Mouse (Mus musculus): Measurements from ENCODE around the gene Zfp119b. TPM values are rescaled to one million over a fixed set of nuclear protein-coding genes. Genes with fewer than 3 reads are reported as not detected.

The Zfp119b gene
- total and polyA plus RNA-seq, 3 experiments: 1.1 to 2.0 TPM; not detected in 1

GRCm38 (mm10) chr17:55958918-55959728 is 9.8 kb upstream of the Zfp119b start, which contains the start of gene Yju2 (continued):
- TF ChIP-seq NRF1 (IDR thresholded peaks at IDR 0.05; ENCODE audit: insufficient read depth, low read depth, low read length, poor library complexity, severe bottlenecking): peak; percentile 75
- no peak for TF ChIP-seq ZC3H11A (IDR thresholded peaks at IDR 0.05; ENCODE audit: low read depth, low read length)
- TF ChIP-seq MYC (IDR thresholded peaks at IDR 0.05; ENCODE audit: low read depth, low read length): peak; percentile 92
- TF ChIP-seq POLR2AphosphoS5 (IDR thresholded peaks at IDR 0.05; ENCODE audit: borderline replicate concordance, low read depth, low read length): no peak; the same call in 1 of the 2 replicates
- TF ChIP-seq MYB (IDR thresholded peaks at IDR 0.05; ENCODE audit: low read depth, low read length): no peak
- TF ChIP-seq RCOR1 (IDR thresholded peaks at IDR 0.05; ENCODE audit: low read depth, low read length): no peak; the same call in 1 of the 2 replicates
- no peak; the same call in 1 of the 2 replicates for TF ChIP-seq ZMIZ1 (IDR thresholded peaks at IDR 0.05; ENCODE audit: low read depth, low read length)
- TF ChIP-seq MXI1 (IDR thresholded peaks at IDR 0.05; ENCODE audit: low read depth, low read length): peak; percentile 78; the same call in 1 of the 2 replicates
- peak; percentile 47 to 93; a peak in 3 of 4 replicates for TF ChIP-seq POLR2A (IDR thresholded peaks at IDR 0.05; ENCODE audit: control insufficient read depth in 1 of 2, insufficient read depth in 1 of 2, low read depth in 1 of 2, low read length in 2 of 2, poor library complexity in 1 of 2)
- peak; percentile 96 for TF ChIP-seq TBP (IDR thresholded peaks at IDR 0.05; ENCODE audit: low read depth, low read length)
- TF ChIP-seq MEF2A (IDR thresholded peaks at IDR 0.05; ENCODE audit: extremely low read depth, insufficient replicate concordance, low read depth, low read length, poor library complexity, severe bottlenecking): no peak
- TF ChIP-seq CTCF (IDR thresholded peaks at IDR 0.05 in 2 of 3, conservative IDR thresholded peaks at IDR 0.05 in 1 of 3; ENCODE audit: control insufficient read depth in 1 of 3, insufficient read depth in 1 of 3, low read depth in 2 of 3, low read length in 3 of 3, poor library complexity in 1 of 3, severe bottlenecking in 1 of 3): no peak
- no peak for TF ChIP-seq BHLHE40 (IDR thresholded peaks at IDR 0.05; ENCODE audit: borderline replicate concordance, low read depth, low read length)
- TF ChIP-seq GABPA (IDR thresholded peaks at IDR 0.05; ENCODE audit: low read depth, low read length): no peak
- peak; percentile 62; the same call in 1 of the 2 replicates for TF ChIP-seq MAX (IDR thresholded peaks at IDR 0.05; ENCODE audit: low read length)
- no peak for TF ChIP-seq ETS1 (IDR thresholded peaks at IDR 0.05; ENCODE audit: low read depth, low read length)
- no peak for TF ChIP-seq UBTF (IDR thresholded peaks at IDR 0.05; ENCODE audit: borderline replicate concordance, insufficient read depth, low read depth, low read length)
- no peak for TF ChIP-seq ZKSCAN1 (IDR thresholded peaks at IDR 0.05; ENCODE audit: low read depth, low read length)
- TF ChIP-seq MAZ (IDR thresholded peaks at IDR 0.05; ENCODE audit: low read depth, low read length): 0 out of 2 replicates have a peak, but pooled peaks have one; percentile 18

- H3K79me2 ChIP-seq (ENCODE audit: control insufficient read depth, insufficient read depth, low read length, poor library complexity): peaks cover 10% of the 10 kb centered on the region
- H3K36me3 ChIP-seq (ENCODE audit: control insufficient read depth in 1 of 2, insufficient read depth in 2 of 2, low read length in 2 of 2): peaks cover 0 to 5% of the 10 kb centered on the region in 2 experiments; a peak in 1 of 4 replicates
- H3K4me1 ChIP-seq (ENCODE audit: control insufficient read depth in 1 of 2, insufficient read depth in 2 of 2, low read length in 2 of 2): peaks cover 6 to 15% of the 10 kb centered on the region in 2 experiments; a peak in 3 of 4 replicates
- TF ChIP-seq POLR2AphosphoS2 (IDR thresholded peaks at IDR 0.05; ENCODE audit: low read length) (no peak), MAFK (IDR thresholded peaks at IDR 0.05; ENCODE audit: borderline replicate concordance, low read depth, low read length) (no peak), ZC3H11A (IDR thresholded peaks at IDR 0.05; ENCODE audit: low read depth, low read length) (no peak), TCF12 (IDR thresholded peaks at IDR 0.05; ENCODE audit: low read depth, low read length) (no peak), TAL1 (IDR thresholded peaks at IDR 0.05; ENCODE audit: low read length) (no peak), USF2 (IDR thresholded peaks at IDR 0.05; ENCODE audit: borderline replicate concordance in 1 of 2, insufficient read depth in 1 of 2, low read depth in 1 of 2, low read length in 2 of 2) (no peak), UBTF (IDR thresholded peaks at IDR 0.05; ENCODE audit: borderline replicate concordance, insufficient read depth, low read depth, low read length) (no peak), MAZ (IDR thresholded peaks at IDR 0.05; ENCODE audit: low read depth, low read length) (no peak), GATA1 (IDR thresholded peaks at IDR 0.05; ENCODE audit: low read depth, low read length) (no peak), ZMIZ1 (IDR thresholded peaks at IDR 0.05; ENCODE audit: low read depth, low read length) (no peak; the same call in 1 of the 2 replicates), CHD1 (IDR thresholded peaks at IDR 0.05; ENCODE audit: low read depth, low read length) (no peak), BHLHE40 (IDR thresholded peaks at IDR 0.05; ENCODE audit: borderline replicate concordance, low read depth, low read length) (no peak), MXI1 (IDR thresholded peaks at IDR 0.05; ENCODE audit: low read depth, low read length) (no peak), NRF1 (IDR thresholded peaks at IDR 0.05; ENCODE audit: insufficient read depth, low read depth, low read length, poor library complexity, severe bottlenecking) (no peak), POLR2A (IDR thresholded peaks at IDR 0.05; ENCODE audit: control insufficient read depth in 1 of 2, insufficient read depth in 1 of 2, low read depth in 1 of 2, low read length in 2 of 2, poor library complexity in 1 of 2) (no peak), CHD2 (IDR thresholded peaks at IDR 0.05; ENCODE audit: low read length) (no peak), GABPA (IDR thresholded peaks at IDR 0.05; ENCODE audit: low read depth, low read length) (no peak), MYB (IDR thresholded peaks at IDR 0.05; ENCODE audit: low read depth, low read length) (no peak)
- H3K27me3 ChIP-seq (ENCODE audit: control insufficient read depth in 1 of 2, insufficient read depth in 2 of 2, low read length in 2 of 2): no peaks in the 10 kb centered on the region
- peak overlapping the region; percentile 74 to 93 for H3K4me3 ChIP-seq (ENCODE audit: control insufficient read depth in 1 of 2, insufficient read depth in 1 of 2, low read depth in 2 of 2, low read length in 2 of 2)
- H3K9ac ChIP-seq (ENCODE audit: control insufficient read depth, low read depth, low read length, poor library complexity, severe bottlenecking): peak overlapping the region; percentile 59
- no peak for DNase-seq (ENCODE audit: low read depth, low spot score)
- H3K27ac ChIP-seq (ENCODE audit: control insufficient read depth, low read depth, low read length): peak overlapping the region; percentile 70
- no peaks in the 10 kb centered on the region for H3K9me3 ChIP-seq (replicated peaks; ENCODE audit: insufficient read depth, low read length)
These were observed 9.2 kb upstream of the Zfp119b start for GRCm38 (mm10) chr17:55958584-55958886.

Data from MEL (cell line).